Mouse (Mus musculus) lung, adult 2 months (tissue): ENCODE data around the gene Zbtb7b. TPM values are rescaled to one million over a fixed set of nuclear protein-coding genes. Genes with fewer than 3 reads are reported as not detected.

Experiments used
- DNase-seq: peaks from one replicate; pipeline ENCODE4 v3.0.0; 2022
- H3K4me1 ChIP-seq: fragments of 200-500 bp; 2 replicates; pipeline ENCODE4 v1.6.1; 2011; ENCODE audit warnings: low read length; ENCODE audit not compliant: control insufficient read depth, insufficient read depth
- H3K4me3 ChIP-seq: fragments of 200-500 bp; replicated peaks from 2 replicates; pipeline ENCODE3; 2011; ENCODE audit warnings: low read depth, mild to moderate bottlenecking, control low read depth, low read length; ENCODE audit errors: extremely low read depth
- CTCF ChIP-seq: fragments of 200-500 bp; IDR thresholded peaks from 2 replicates; pipeline ENCODE4 v1.5.1; 2011; ENCODE audit warnings: mild to moderate bottlenecking, low read length, control low read depth; ENCODE audit not compliant: insufficient read depth
- POLR2A ChIP-seq: fragments of 200-500 bp; IDR thresholded peaks from 2 replicates; pipeline ENCODE4 v1.6.1; 2011; ENCODE audit warnings: low read depth, mild to moderate bottlenecking, control low read depth, low read length, borderline replicate concordance; ENCODE audit errors: extremely low read depth
- WGBS: fragments of 180-500 bp; shearing (Covaris S2); methylation state at CpG from one replicate; pipeline ENCODE4 v1.1.7; 2018; 5-methylcytosine and 5-hydroxymethylcytosine counted together
- polyA plus RNA-seq: library from polyadenylated mRNA; depleted of rRNA; stranded (reverse); fragments of >200 nt; gene quantifications from 2 replicates; pipeline ENCODE4 v1.2.3, GENCODE M21; 2012

Gene Zbtb7b
- polyA plus RNA-seq, 1 experiment: 63.0 TPM

DNA sequence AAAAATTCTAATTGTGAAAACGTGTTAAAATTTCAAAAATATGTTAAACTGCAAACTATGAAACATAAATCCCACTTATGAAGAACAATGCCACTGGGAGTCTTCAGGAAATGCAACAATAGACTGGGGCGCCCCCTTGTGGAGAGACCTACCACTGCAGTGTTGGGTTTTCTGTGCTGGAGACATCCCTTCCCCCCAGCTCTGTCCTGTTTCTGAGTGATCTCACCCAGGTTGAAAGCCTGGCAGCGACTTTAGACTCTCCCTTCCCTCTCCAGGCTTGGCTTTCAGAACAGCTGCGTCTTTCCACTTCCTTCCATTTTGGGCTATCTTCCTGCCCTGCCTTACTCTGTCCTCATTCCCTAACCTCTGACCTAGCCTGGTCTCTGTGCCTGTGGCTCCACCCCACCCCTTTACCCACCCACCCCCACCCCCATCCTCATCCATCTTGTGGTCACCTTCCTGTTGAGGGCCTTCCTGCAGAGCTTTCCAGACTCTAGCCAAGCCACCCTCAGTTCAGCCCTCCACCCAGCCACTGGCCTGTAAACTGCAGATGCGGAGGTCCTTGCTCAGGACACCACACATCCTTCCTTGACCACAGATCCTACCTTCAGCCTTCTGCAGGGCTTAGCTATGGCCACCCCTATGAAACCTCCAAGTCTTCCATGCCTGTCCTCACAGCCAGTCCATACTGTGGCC is 39.6 kb downstream of the Zbtb7b start:
- 15% methylated on average over 5 of the region's 5 CpGs for WGBS
- H3K4me3 ChIP-seq: no peak overlapping the region

GRCm38 (mm10) chr3:89351271-89351670 is 43.3 kb downstream of the Zbtb7b start:
- WGBS: 63% methylated on average over 5 of the region's 5 CpGs
- peaks cover 10% of the 10 kb centered on the region for H3K4me1 ChIP-seq
- TF ChIP-seq CTCF: no peak
- H3K4me3 ChIP-seq: no peak overlapping the region
- DNase-seq: no peak

More for the DNA sequence above, 39.6 kb downstream of the Zbtb7b start:
- TF ChIP-seq CTCF (peak; percentile 81), POLR2A (no peak)
- peak; percentile 87 for DNase-seq
- peaks cover 4% of the 10 kb centered on the region; the same call in 1 of the 2 replicates for H3K4me1 ChIP-seq

DNA sequence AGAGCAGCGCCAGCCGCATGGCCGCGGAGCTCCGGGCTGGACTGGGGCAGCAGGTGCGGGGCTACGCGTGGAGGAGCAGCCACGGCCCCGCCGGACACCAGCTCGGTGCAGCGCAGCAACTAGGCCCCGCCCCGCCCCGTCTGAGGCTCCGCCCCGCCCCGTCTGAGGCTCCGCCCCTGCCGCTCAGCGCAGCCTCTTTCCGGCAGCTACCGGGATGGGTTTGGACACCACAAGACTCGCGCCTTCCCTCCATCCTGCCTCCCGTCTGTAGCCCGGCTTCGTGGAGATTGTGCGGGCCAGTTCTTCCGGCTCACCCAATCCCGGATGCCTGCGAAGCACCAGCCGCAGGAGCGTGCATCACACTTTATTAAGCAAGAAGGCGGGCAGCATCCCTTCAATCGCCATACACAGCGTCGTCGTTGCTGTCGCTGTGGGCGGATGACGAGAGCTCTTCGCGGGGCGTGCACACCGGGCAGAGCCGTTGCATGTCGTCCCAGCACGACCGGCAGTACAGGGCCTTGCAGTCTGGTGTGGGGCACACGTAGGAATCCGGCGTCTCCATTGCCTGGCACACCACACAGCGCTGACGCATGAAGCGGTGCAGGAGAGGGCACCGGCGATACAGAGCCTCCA is 44.6 kb downstream of the Zbtb7b start, which contains the start of gene Adam15:
TSS of gene Adam15 (minus strand) at position 128 of the 633 bp plus-strand sequence.
- Histone ChIP-seq H3K4me3 (peak within 1 kb of the TSS; percentile 76), H3K4me1 (peaks cover 10% of the 10 kb centered on the region)
- under 1% methylated on average over 58 of the region's 59 CpGs for WGBS
- peak; percentile 89 for DNase-seq
- TF ChIP-seq POLR2A (peak; percentile 58; the same call in 1 of the 2 replicates), CTCF (no peak)

DNA sequence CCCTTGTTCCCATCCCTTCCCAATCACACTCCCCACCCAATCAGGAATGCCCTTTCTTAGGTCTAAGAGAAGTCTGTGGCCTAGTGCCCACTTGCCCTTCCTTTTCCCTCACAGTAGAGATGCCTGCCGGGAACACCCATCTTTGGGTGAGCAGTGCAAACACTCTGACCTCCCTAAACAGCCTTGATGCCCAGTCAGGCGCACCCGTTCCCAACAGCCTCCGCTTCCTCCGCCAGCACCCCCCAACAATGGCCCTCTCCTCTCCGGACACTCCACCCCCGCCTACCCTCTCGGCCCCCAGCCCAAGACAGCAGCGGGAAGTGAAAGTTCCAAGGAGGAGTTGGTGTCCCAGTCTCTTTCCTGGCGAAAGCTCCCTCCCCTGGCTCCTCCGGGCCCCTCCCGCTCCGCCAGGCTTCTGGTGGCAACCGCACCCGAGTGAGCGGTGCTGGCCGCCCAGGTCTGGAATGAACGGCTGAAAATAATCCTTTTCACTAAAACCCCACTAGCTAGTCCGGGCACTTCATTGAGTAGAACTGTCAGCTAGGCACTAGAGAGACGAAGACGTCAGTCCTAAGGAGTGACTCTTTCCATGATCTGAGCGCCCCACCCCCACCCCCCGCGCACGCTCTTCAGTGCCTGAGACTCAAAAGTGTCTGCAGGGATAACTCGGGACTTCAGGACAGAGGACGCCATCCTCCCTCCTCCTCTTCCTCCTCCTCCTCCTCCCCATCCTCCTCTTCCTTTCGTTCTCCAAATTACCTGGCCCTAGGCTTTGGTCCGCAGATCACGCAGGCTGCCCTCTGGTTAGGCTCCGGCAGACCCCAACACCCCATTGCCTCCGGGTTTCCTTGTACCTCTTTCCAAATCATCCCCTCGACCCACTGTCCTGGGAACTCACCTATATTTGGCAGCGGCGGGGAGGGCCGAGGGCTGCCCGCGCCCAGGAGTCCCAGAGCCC is 45.4 kb downstream of the Zbtb7b start:
- H3K4me3 ChIP-seq: peak overlapping the region; percentile 76
- DNase-seq: peak; percentile 66
- TF ChIP-seq CTCF (no peak), POLR2A (peak; percentile 15; the same call in 1 of the 2 replicates)
- peaks cover 10% of the 10 kb centered on the region for H3K4me1 ChIP-seq
- WGBS: 2% methylated on average over 38 of the region's 38 CpGs

DNA sequence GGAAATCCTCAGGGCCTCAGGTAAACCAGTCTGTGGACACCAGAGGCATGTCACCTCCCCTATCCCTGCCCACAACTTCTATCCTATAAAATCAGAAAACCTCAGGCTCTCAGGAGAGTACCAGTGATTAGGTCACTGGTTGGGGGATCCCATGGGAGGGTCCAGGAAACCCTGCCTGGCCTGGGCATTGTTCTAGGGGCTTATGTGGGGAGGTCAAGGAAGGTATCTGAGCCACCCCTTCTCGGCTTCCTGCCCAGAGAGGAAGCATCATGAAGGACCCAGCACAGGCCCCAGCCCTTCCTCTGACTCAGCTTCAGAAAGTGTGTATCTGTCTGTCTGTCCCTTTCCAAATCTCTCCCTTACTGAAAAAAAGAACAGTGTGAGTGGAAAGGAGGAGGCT is 46.7 kb downstream of the Zbtb7b start:
- peak overlapping the region; percentile 30 for H3K4me3 ChIP-seq
- 50% methylated on average over 1 of the region's 1 CpGs for WGBS

DNA sequence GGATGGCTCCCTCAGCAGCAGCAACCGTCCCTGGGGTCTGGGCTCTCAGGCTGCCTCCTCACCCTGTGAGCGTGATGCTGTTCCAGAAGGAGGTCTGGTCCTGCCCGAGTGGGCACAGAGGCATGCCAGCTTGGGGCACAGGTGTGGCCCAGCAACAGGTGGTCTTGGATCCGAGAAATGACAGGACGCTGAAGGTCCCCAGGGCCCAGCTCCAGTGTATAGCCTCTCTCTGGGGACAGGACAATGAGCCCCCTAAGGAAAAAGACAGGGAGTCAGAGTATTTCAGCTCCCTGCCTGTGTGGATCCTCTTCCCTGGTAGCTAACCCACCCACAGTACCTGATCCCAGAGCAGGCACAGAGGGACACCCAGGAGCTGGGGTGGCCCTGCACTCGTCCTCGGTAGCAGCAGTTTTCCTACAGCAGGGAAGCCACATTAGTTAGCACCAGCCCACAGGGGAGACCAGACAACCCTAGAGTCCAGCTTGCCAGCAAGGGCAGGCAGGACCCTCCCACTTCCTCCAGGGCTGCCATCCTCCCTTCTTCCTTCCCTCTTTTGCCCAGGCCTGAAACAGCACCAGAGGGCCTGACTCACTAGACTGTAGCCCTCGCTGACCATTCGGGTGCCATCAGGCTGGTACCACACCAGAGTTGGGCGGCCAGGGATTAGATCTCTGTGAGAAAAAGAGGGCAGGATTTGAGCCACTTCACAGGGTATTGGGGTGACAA is 47.6 kb downstream of the Zbtb7b start:
- no peak for DNase-seq
- WGBS: 76% methylated on average over 10 of the region's 10 CpGs
- TF ChIP-seq CTCF: no peak
- no peak for TF ChIP-seq POLR2A
- Histone ChIP-seq H3K4me1 (peaks cover 10% of the 10 kb centered on the region), H3K4me3 (no peak overlapping the region)

More for the DNA sequence above, 46.7 kb downstream of the Zbtb7b start:
- DNase-seq: no peak
- peaks cover 10% of the 10 kb centered on the region for H3K4me1 ChIP-seq
- TF ChIP-seq POLR2A: no peak
- TF ChIP-seq CTCF: no peak

DNA sequence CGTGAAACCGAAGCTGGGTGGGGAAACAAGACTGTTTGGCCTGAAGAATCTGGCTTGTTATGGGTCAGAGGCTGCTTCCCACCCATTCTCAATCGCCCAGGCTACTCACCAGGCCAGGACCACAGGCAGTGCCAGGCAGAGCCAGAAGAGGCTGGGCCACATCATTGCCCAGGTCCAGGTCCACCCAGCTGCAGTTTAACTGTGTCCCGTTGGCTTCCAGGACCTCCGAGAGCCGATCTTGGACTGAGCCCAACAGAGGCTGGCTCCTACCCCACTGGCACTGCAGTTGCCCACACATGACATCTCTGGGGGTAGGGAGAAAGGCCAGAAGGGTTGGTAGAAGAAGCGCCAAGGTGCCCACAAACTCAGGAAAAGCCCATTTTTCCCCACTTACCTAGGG is 51.3 kb downstream of the Zbtb7b start:
- Histone ChIP-seq H3K4me1 (peaks cover 6% of the 10 kb centered on the region), H3K4me3 (no peak overlapping the region)
- 86% methylated on average over 7 of the region's 7 CpGs for WGBS
- TF ChIP-seq CTCF (no peak), POLR2A (no peak)
- no peak for DNase-seq

DNA sequence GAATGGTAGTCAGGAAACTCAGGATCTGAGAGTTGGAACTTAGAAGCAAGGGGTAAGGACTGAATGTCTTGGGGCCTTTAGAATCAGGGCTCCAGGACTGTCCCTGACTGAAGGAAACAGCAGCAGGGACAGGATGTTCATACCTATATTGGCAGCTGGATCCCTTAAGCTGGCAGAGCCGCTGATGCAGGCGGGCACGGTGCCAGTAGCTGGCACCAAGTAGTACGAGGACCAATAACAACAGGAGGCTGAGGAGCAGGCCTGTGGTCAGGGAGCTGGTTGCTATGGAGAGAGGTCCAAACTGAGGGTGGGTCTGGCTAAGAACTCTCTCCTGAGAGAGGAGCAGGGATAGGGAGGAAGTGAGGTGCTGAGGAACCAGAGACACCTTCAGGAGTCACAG is 52.8 kb downstream of the Zbtb7b start:
- 52% methylated on average over 4 of the region's 4 CpGs for WGBS
- no peaks in the 10 kb centered on the region; the same call in 1 of the 2 replicates for H3K4me1 ChIP-seq
- TF ChIP-seq POLR2A: no peak
- no peak for TF ChIP-seq CTCF
- no peak for DNase-seq
- no peak overlapping the region for H3K4me3 ChIP-seq

- no peaks in the 10 kb centered on the region; the same call in 1 of the 2 replicates for H3K4me1 ChIP-seq
- TF ChIP-seq CTCF: peak; percentile 96
- TF ChIP-seq POLR2A: no peak
- DNase-seq: peak; percentile 75
- H3K4me3 ChIP-seq: no peak overlapping the region
- WGBS: 15% methylated on average over 11 of the region's 11 CpGs
These were observed 54.1 kb downstream of the Zbtb7b start for GRCm38 (mm10) chr3:89340465-89340864.
